Comparison of ENCODE assay signal across 28 mouse cellular contexts in genomic region chr17:24701251-24701650, GRCm38 (mm10). TPM values are rescaled to one million over a fixed set of nuclear protein-coding genes. Genes with fewer than 3 reads are reported as not detected.
DNase-seq lines count a peak whose midpoint lies in the region; ATAC-seq and TF ChIP-seq lines count a peak whose summit lies in the region.
"Had no signal": no experiment of that assay in that cellular context is flagged by ENCODE, and none has a peak within 500 bp of the region (broad histone marks: within the 10 kb centered on the region; RNA-seq: fewer than 3 reads in every experiment).

No protein-coding gene starts in this region.

- no peaks in the 10 kb centered on the region for H3K27me3 ChIP-seq in hindbrain, embryonic 11.5 days (ENCODE audit: control insufficient read depth, insufficient read depth, low read length)
- H3K27me3 ChIP-seq in hindbrain, embryonic 14.5 days (ENCODE audit: control insufficient read depth, insufficient read depth, low read length), result no peaks in the 10 kb centered on the region
- H3K27me3 ChIP-seq in midbrain, embryonic 14.5 days (ENCODE audit: control insufficient read depth, insufficient read depth, low read length), result no peaks in the 10 kb centered on the region
- peaks cover 3% of the 10 kb centered on the region; the same call in 1 of the 2 replicates for H3K27me3 ChIP-seq in midbrain, embryonic 15.5 days (replicated peaks)
- no peaks in the 10 kb centered on the region for H3K27me3 ChIP-seq in small intestine, adult 2 months (ENCODE audit: control insufficient read depth, insufficient read depth, low read length)
- H3K27me3 ChIP-seq: embryonic facial prominence, embryonic 13.5 days; heart, embryonic 13.5 days had no signal

- no peak overlapping the region for H3K4me3 ChIP-seq in hindbrain, embryonic 11.5 days (ENCODE audit: low read depth, low read length)
- H3K4me3 ChIP-seq in hindbrain, embryonic 14.5 days (replicated peaks; ENCODE audit: low read length), result no peak overlapping the region
- no peak overlapping the region for H3K4me3 ChIP-seq in midbrain, embryonic 14.5 days (replicated peaks; ENCODE audit: low read depth, low read length)
- H3K4me3 ChIP-seq in midbrain, embryonic 15.5 days, result no peak overlapping the region
- peak overlapping the region; percentile 65; the same call in 1 of the 2 replicates for H3K4me3 ChIP-seq in small intestine, adult 2 months (ENCODE audit: low read depth, low read length)
- H3K4me3 ChIP-seq: embryonic facial prominence, embryonic 10.5 days; embryonic facial prominence, embryonic 13.5 days; erythroblast, embryonic 14.5 days; gastrocnemius, adult 2 months; heart, adult 2 months; heart, embryonic 10.5 days; heart, embryonic 13.5 days; hindbrain, embryonic 12.5 days had no signal

- peaks cover 21% of the 10 kb centered on the region; the same call in 1 of the 2 replicates for H3K36me3 ChIP-seq in hindbrain, embryonic 11.5 days (ENCODE audit: control insufficient read depth, insufficient read depth, low read length)
- H3K36me3 ChIP-seq in hindbrain, embryonic 14.5 days (replicated peaks; ENCODE audit: control insufficient read depth, insufficient read depth), result peaks cover 58% of the 10 kb centered on the region
- peaks cover 60% of the 10 kb centered on the region for H3K36me3 ChIP-seq in midbrain, embryonic 14.5 days (ENCODE audit: control insufficient read depth, insufficient read depth, low read length)
- H3K36me3 ChIP-seq in midbrain, embryonic 15.5 days (replicated peaks), result peaks cover 42% of the 10 kb centered on the region; the same call in 1 of the 2 replicates
- peaks cover 27% of the 10 kb centered on the region for H3K36me3 ChIP-seq in small intestine, adult 2 months (ENCODE audit: control insufficient read depth, insufficient read depth, low read length)

- H3K4me1 ChIP-seq in hindbrain, embryonic 11.5 days (replicated peaks; ENCODE audit: control insufficient read depth, insufficient read depth, low read length), result no peaks in the 10 kb centered on the region
- peaks cover 12% of the 10 kb centered on the region for H3K4me1 ChIP-seq in hindbrain, embryonic 14.5 days (replicated peaks; ENCODE audit: control insufficient read depth, insufficient read depth, low read length)
- H3K4me1 ChIP-seq in midbrain, embryonic 14.5 days (ENCODE audit: control insufficient read depth, insufficient read depth, low read length), result peaks cover 9% of the 10 kb centered on the region; the same call in 1 of the 2 replicates
- H3K4me1 ChIP-seq in midbrain, embryonic 15.5 days, result peaks cover 14% of the 10 kb centered on the region
- H3K4me1 ChIP-seq in small intestine, adult 2 months (ENCODE audit: control insufficient read depth, insufficient read depth, insufficient read length, low read length), result peaks cover 20% of the 10 kb centered on the region

- no peak for TF ChIP-seq CTCF in small intestine, adult 2 months (IDR thresholded peaks at IDR 0.05; ENCODE audit: extremely low read depth, insufficient read length, insufficient replicate concordance, low read depth, low read length)

- WGBS in hindbrain, embryonic 11.5 days, result 90% methylated on average over 9 of the region's 9 CpGs
- WGBS in hindbrain, embryonic 14.5 days, result 90% methylated on average over 9 of the region's 9 CpGs
- WGBS in midbrain, embryonic 14.5 days, result 93% methylated on average over 9 of the region's 9 CpGs
- WGBS in midbrain, embryonic 15.5 days, result 93% methylated on average over 9 of the region's 9 CpGs
- WGBS in small intestine, adult 2 months, result 88% methylated on average over 9 of the region's 9 CpGs

- no peak for ATAC-seq in hindbrain, embryonic 11.5 days (ENCODE audit: low FRiP score)
- ATAC-seq in hindbrain, embryonic 14.5 days (ENCODE audit: low FRiP score), result no peak
- no peak for ATAC-seq in midbrain, embryonic 14.5 days (ENCODE audit: low FRiP score, low TSS enrichment)
- ATAC-seq in midbrain, embryonic 15.5 days (replicated peaks), result no peak
- ATAC-seq: CD4-positive, CD25-positive, alpha-beta regulatory T cell, adult 4 months; forebrain, embryonic 14.5 days; forebrain, postnatal 0 days; hindbrain, embryonic 16.5 days had no signal

- no peaks in the 10 kb centered on the region for H3K9me3 ChIP-seq in hindbrain, embryonic 11.5 days (ENCODE audit: control insufficient read depth, low read length)
- H3K9me3 ChIP-seq in hindbrain, embryonic 14.5 days (ENCODE audit: control insufficient read depth, low read length), result no peaks in the 10 kb centered on the region
- H3K9me3 ChIP-seq in midbrain, embryonic 14.5 days (ENCODE audit: control insufficient read depth, low read length), result no peaks in the 10 kb centered on the region
- no peaks in the 10 kb centered on the region for H3K9me3 ChIP-seq in midbrain, embryonic 15.5 days
- H3K9me3 ChIP-seq: embryonic facial prominence, embryonic 10.5 days; embryonic facial prominence, embryonic 13.5 days; heart, embryonic 10.5 days; heart, embryonic 13.5 days; hindbrain, embryonic 12.5 days had no signal

- no peak for DNase-seq in hindbrain, embryonic 11.5 days (ENCODE audit: low spot score)
- DNase-seq in hindbrain, embryonic 14.5 days (ENCODE audit: low spot score), result no peak
- no peak for DNase-seq in midbrain, embryonic 14.5 days
- DNase-seq in cerebellum, adult 11 months, result no peak
- DNase-seq: adrenal gland, adult 2 months; adrenal gland, postnatal 14 days; cerebellum, adult 11-12 months; cerebellum, adult 8-10 months; cerebellum, postnatal 36 days; embryo, embryonic 11 days; forebrain, postnatal 0 days; gastrocnemius, adult 2 months; gastrocnemius, postnatal 14 days; heart, adult 2 months; heart, postnatal 14 days; heart, postnatal 4 days had no signal

- H3K4me2 ChIP-seq in hindbrain, embryonic 11.5 days (replicated peaks; ENCODE audit: low read depth, low read length), result no peak overlapping the region
- no peak overlapping the region for H3K4me2 ChIP-seq in hindbrain, embryonic 14.5 days (replicated peaks)
- H3K4me2 ChIP-seq in midbrain, embryonic 14.5 days (ENCODE audit: low read length), result no peak overlapping the region
- H3K4me2 ChIP-seq in midbrain, embryonic 15.5 days, result no peak overlapping the region
- H3K4me2 ChIP-seq: embryonic facial prominence, embryonic 13.5 days; heart, embryonic 13.5 days; hindbrain, embryonic 12.5 days had no signal

- 0 out of 2 replicates have a peak overlapping the region, but pooled peaks have one; percentile 5 for H3K9ac ChIP-seq in hindbrain, embryonic 11.5 days (ENCODE audit: low read depth, low read length)
- no peak overlapping the region for H3K9ac ChIP-seq in hindbrain, embryonic 14.5 days
- H3K9ac ChIP-seq in midbrain, embryonic 14.5 days (replicated peaks; ENCODE audit: low read length), result 0 out of 2 replicates have a peak overlapping the region, but pooled peaks have one; percentile 3
- H3K9ac ChIP-seq in midbrain, embryonic 15.5 days, result no peak overlapping the region; the same call in 1 of the 2 replicates
- H3K9ac ChIP-seq: forebrain, postnatal 0 days; heart, embryonic 13.5 days; hindbrain, embryonic 12.5 days had no signal

- H3K27ac ChIP-seq in hindbrain, embryonic 11.5 days (ENCODE audit: low read depth, low read length), result no peak overlapping the region
- H3K27ac ChIP-seq in hindbrain, embryonic 14.5 days, result no peak overlapping the region
- H3K27ac ChIP-seq in midbrain, embryonic 14.5 days (replicated peaks; ENCODE audit: low read depth, low read length), result no peak overlapping the region
- H3K27ac ChIP-seq in midbrain, embryonic 15.5 days, result no peak overlapping the region
- no peak overlapping the region for H3K27ac ChIP-seq in small intestine, adult 2 months (ENCODE audit: insufficient read depth, low read depth, low read length)
- H3K27ac ChIP-seq: embryonic facial prominence, embryonic 10.5 days; embryonic facial prominence, embryonic 13.5 days; gastrocnemius, adult 2 months; heart, adult 2 months; heart, embryonic 10.5 days; heart, embryonic 13.5 days; hindbrain, embryonic 12.5 days had no signal

- no peak for TF ChIP-seq POLR2A in small intestine, adult 2 months (IDR thresholded peaks at IDR 0.05; ENCODE audit: low read depth, low read length)

RNA-seq across cellular contexts. Expression of gene Noxo1, which starts 5.2 kb away (rescaled TPM):
- 1.5 and 1.7 TPM in 2 replicates for polyA plus RNA-seq in hindbrain, embryonic 11.5 days (2014; fragmentation: Nextera tagmentation; extraction: Ambion mirVana)
- polyA plus RNA-seq in hindbrain, embryonic 14.5 days (2014; fragmentation: Nextera tagmentation; extraction: Ambion mirVana), result 1.9 and 2.4 TPM in 2 replicates
- 1.8 and 1.9 TPM in 2 replicates for polyA plus RNA-seq in midbrain, embryonic 14.5 days (2014; fragmentation: Nextera tagmentation; extraction: Ambion mirVana)
- 2.1 and 2.5 TPM in 2 replicates for polyA plus RNA-seq in midbrain, embryonic 15.5 days (2015; fragmentation: Nextera tagmentation; extraction: Ambion mirVana)
- polyA plus RNA-seq in small intestine, adult 2 months (2012; rRNA removed), result 57.7 and 115 TPM in 2 replicates

RNA-seq across cellular contexts. Expression of gene Gfer, which starts 5.3 kb away (rescaled TPM):
- 44.3 and 47.5 TPM in 2 replicates for polyA plus RNA-seq in hindbrain, embryonic 11.5 days (2014; fragmentation: Nextera tagmentation; extraction: Ambion mirVana)
- polyA plus RNA-seq in hindbrain, embryonic 14.5 days (2014; fragmentation: Nextera tagmentation; extraction: Ambion mirVana), result 35.2 and 43.4 TPM in 2 replicates
- polyA plus RNA-seq in midbrain, embryonic 14.5 days (2014; fragmentation: Nextera tagmentation; extraction: Ambion mirVana), result 35.9 and 38.3 TPM in 2 replicates
- polyA plus RNA-seq in midbrain, embryonic 15.5 days (2015; fragmentation: Nextera tagmentation; extraction: Ambion mirVana), result 36.2 and 39.2 TPM in 2 replicates
- polyA plus RNA-seq in small intestine, adult 2 months (2012; rRNA removed), result 22.8 and 35.9 TPM in 2 replicates

RNA-seq across cellular contexts. Expression of gene Tbl3, which starts 6.2 kb away (rescaled TPM):
- 83.7 and 101 TPM in 2 replicates for polyA plus RNA-seq in hindbrain, embryonic 11.5 days (2014; fragmentation: Nextera tagmentation; extraction: Ambion mirVana)
- polyA plus RNA-seq in hindbrain, embryonic 14.5 days (2014; fragmentation: Nextera tagmentation; extraction: Ambion mirVana), result 58.3 and 64.3 TPM in 2 replicates
- polyA plus RNA-seq in midbrain, embryonic 14.5 days (2014; fragmentation: Nextera tagmentation; extraction: Ambion mirVana), result 68.0 and 73.0 TPM in 2 replicates
- polyA plus RNA-seq in midbrain, embryonic 15.5 days (2015; fragmentation: Nextera tagmentation; extraction: Ambion mirVana), result 71.4 and 72.1 TPM in 2 replicates
- 26.0 and 49.6 TPM in 2 replicates for polyA plus RNA-seq in small intestine, adult 2 months (2012; rRNA removed)

RNA-seq across cellular contexts. Expression of gene Syngr3, which starts 11.5 kb away (rescaled TPM):
- 11.9 and 12.1 TPM in 2 replicates for polyA plus RNA-seq in hindbrain, embryonic 11.5 days (2014; fragmentation: Nextera tagmentation; extraction: Ambion mirVana)
- polyA plus RNA-seq in hindbrain, embryonic 14.5 days (2014; fragmentation: Nextera tagmentation; extraction: Ambion mirVana), result 178 and 220 TPM in 2 replicates
- 147 and 169 TPM in 2 replicates for polyA plus RNA-seq in midbrain, embryonic 14.5 days (2014; fragmentation: Nextera tagmentation; extraction: Ambion mirVana)
- 240 and 255 TPM in 2 replicates for polyA plus RNA-seq in midbrain, embryonic 15.5 days (2015; fragmentation: Nextera tagmentation; extraction: Ambion mirVana)
- polyA plus RNA-seq in small intestine, adult 2 months (2012; rRNA removed), result 1.2 and 1.3 TPM in 2 replicates
- polyA plus RNA-seq: erythroblast, embryonic 14.5 days had no signal

RNA-seq across cellular contexts. Expression of gene Rnf151, which starts 16.6 kb away (rescaled TPM):
- not detected in 2 replicates for polyA plus RNA-seq in hindbrain, embryonic 11.5 days (2014; fragmentation: Nextera tagmentation; extraction: Ambion mirVana)
- polyA plus RNA-seq in hindbrain, embryonic 14.5 days (2014; fragmentation: Nextera tagmentation; extraction: Ambion mirVana), result not detected in 2 replicates
- polyA plus RNA-seq in midbrain, embryonic 14.5 days (2014; fragmentation: Nextera tagmentation; extraction: Ambion mirVana), result 0.32 TPM in 1 of 2 replicates, not detected in the other
- not detected in 2 replicates for polyA plus RNA-seq in midbrain, embryonic 15.5 days (2015; fragmentation: Nextera tagmentation; extraction: Ambion mirVana)
- 0.19 TPM in 1 of 2 replicates, not detected in the other for polyA plus RNA-seq in small intestine, adult 2 months (2012; rRNA removed)
- polyA plus RNA-seq: CD4-positive, CD25-positive, alpha-beta regulatory T cell, adult 4 months; forebrain, embryonic 14.5 days; forebrain, postnatal 0 days; heart, embryonic 13.5 days; heart, embryonic 16.5 days; hindbrain, embryonic 16.5 days had no signal

Comparison
In these comparisons a context has a peak if more than half of its experiments do, and no peak if none do; other contexts are left out.
1. H3K9ac ChIP-seq: peak in hindbrain, embryonic 11.5 days (single experiment) and midbrain, embryonic 14.5 days (single experiment); none in hindbrain, embryonic 14.5 days (single experiment) and midbrain, embryonic 15.5 days (single experiment).
2. RNA of gene Noxo1, which starts 5.2 kb away (polyA plus RNA-seq): 57.7 to 115 TPM in small intestine, adult 2 months; 1.9 to 2.4 TPM in hindbrain, embryonic 14.5 days, 2.1 to 2.5 TPM in midbrain, embryonic 15.5 days, 1.8 to 1.9 TPM in midbrain, embryonic 14.5 days and 1.5 to 1.7 TPM in hindbrain, embryonic 11.5 days; every median in the first group is over 10 times any median in the second.